Mouse (Mus musculus): ENCODE results near the gene Nfatc3. TPM values are rescaled to one million over a fixed set of nuclear protein-coding genes. Genes with fewer than 3 reads are reported as not detected.

Gene Nfatc3
- polyA plus RNA-seq, 1 experiment from 2014 or later = 9.1 TPM

DNA sequence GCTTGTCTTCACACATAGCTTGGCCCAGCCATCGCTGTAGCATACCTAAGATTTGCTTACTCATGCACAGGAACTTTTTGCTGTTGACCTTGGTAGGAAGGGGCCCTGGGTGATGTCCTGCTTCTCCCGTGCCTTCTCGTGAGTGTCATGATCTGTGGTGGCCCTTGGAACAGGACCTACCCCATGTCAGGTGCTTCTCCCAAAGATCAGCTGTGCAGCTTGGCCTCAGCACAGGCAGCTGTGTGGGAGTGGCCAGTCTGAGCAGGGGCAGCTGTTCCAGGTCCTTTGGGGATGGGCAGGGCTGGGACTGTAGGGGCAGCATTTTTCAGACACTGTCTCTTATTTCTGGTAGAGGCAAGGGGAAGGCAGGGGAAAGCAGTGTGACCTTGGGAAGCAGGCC lies 14.5 kb upstream of the Nfatc3 start:
- WGBS = 86% methylated on average over 3 of the region's 3 CpGs
- H3K27ac ChIP-seq = no peak overlapping the region
- ATAC-seq (ENCODE audit: low FRiP score, low read depth) = peak; percentile 72; the same call in 1 of the 2 replicates

DNA sequence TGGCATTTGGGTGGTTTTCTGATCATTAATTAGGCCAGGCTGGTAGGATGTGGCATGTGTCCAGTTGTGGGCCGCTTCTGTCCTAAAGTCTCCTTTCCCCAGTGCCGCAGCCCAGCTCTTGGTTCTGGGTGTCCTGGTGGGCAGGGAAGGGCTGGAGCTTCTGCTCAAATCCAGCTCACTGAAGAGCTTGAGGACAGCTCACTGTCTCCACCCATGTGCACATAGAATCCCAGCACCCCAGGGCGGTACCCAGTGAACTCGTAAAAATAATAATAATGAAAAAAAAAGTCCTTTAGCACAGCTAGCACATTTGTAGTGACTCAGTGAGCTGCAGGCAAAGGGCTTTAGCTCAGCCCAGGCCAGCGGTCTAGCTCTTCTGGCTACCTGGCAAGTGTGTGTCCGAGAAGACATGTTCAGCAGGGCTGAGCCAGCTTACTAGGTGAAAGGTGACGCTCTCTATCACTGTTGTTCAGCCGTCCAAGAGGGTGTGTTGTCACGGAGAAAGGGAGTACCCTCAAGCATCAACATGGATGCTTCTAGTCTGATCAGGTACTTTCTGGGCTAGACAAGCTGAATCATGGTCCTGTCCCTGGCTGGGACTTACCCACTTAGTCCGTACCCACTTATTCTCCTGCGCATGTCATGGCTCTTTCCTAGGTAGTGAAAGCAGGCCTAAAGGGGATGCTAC lies 11.6 kb upstream of the Nfatc3 start:
- no peaks in the 10 kb centered on the region for H3K27me3 ChIP-seq
- peaks cover 48% of the 10 kb centered on the region for H3K36me3 ChIP-seq
- no peak overlapping the region for H3K27ac ChIP-seq
- H3K9me3 ChIP-seq = no peaks in the 10 kb centered on the region
- no peak overlapping the region for H3K4me2 ChIP-seq (replicated peaks)
- no peaks in the 10 kb centered on the region for H3K4me1 ChIP-seq
- 91% methylated on average over 11 of the region's 11 CpGs for WGBS
- no peak overlapping the region for H3K9ac ChIP-seq
- ATAC-seq (ENCODE audit: low FRiP score, low read depth) = no peak
- H3K4me3 ChIP-seq = no peak overlapping the region

More for the DNA sequence above, 14.5 kb upstream of the Nfatc3 start:
- no peaks in the 10 kb centered on the region for H3K4me1 ChIP-seq
- H3K4me3 ChIP-seq = no peak overlapping the region
- no peak overlapping the region for H3K4me2 ChIP-seq (replicated peaks)
- H3K9ac ChIP-seq = no peak overlapping the region
- H3K36me3 ChIP-seq = peaks cover 35% of the 10 kb centered on the region
- no peaks in the 10 kb centered on the region for H3K9me3 ChIP-seq
- H3K27me3 ChIP-seq = no peaks in the 10 kb centered on the region

- ATAC-seq (ENCODE audit: low FRiP score, low read depth) = no peak
- H3K4me2 ChIP-seq (replicated peaks) = no peak overlapping the region
- WGBS = 82% methylated on average over 5 of the region's 5 CpGs
Measured at GRCm38 (mm10) chr8:106047854-106048630, 10.6 kb upstream of the Nfatc3 start.

DNA sequence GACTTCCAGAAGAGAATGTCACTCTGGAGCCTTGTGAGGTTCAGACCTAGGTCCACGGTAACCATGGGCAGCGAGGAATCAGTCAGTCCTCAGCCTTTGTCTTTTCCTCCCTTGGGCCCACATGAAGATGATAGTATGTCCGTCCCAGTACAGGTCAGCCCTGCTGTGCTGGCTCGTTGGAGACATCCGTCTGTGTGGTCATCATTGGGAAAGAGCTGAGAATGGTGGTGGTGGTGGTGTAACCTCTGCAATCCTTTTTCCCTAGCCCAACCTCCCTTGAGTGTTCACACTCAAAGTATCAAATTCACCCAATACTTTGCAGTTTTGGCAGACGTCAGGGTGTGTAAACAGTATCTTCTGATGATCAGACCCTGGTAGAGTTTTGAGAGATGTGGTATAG lies 8.8 kb upstream of the Nfatc3 start:
- H3K4me1 ChIP-seq = no peaks in the 10 kb centered on the region
- no peak overlapping the region for H3K4me2 ChIP-seq (replicated peaks)
- whole genome bisulfite sequencing = 85% methylated on average over 6 of the region's 6 CpGs
- ATAC-seq (ENCODE audit: low FRiP score, low read depth) = no peak
- no peaks in the 10 kb centered on the region for H3K9me3 ChIP-seq
- no peaks in the 10 kb centered on the region for H3K27me3 ChIP-seq
- H3K9ac ChIP-seq = no peak overlapping the region
- H3K36me3 ChIP-seq = peaks cover 63% of the 10 kb centered on the region
- no peak overlapping the region for H3K4me3 ChIP-seq
- H3K27ac ChIP-seq = no peak overlapping the region

More at GRCm38 (mm10) chr8:106047854-106048630, 10.6 kb upstream of the Nfatc3 start:
- H3K27me3 ChIP-seq = no peaks in the 10 kb centered on the region
- no peak overlapping the region for H3K9ac ChIP-seq
- peaks cover 57% of the 10 kb centered on the region for H3K36me3 ChIP-seq
- H3K4me3 ChIP-seq = no peak overlapping the region
- H3K4me1 ChIP-seq = no peaks in the 10 kb centered on the region
- H3K9me3 ChIP-seq = no peaks in the 10 kb centered on the region
- no peak overlapping the region for H3K27ac ChIP-seq

DNA sequence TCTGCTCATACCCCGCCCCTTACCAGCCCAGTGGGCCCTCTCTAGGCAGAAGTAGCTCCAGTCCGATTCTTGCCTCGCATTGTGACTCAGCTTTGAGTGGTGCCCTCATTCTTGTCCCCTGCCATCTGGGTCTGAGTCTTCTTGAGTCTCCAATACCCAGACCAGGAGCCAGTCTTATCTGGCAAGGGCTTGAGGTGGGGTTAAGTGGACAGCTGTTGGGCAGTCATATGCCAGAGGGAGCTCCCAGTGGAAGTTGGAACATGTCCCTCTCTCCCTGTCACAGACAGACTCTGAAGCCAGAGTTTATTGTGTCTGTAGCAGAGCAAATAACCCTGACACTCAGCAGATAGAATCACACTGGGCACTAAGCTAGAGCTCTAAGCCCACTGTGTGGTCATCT lies 7.6 kb upstream of the Nfatc3 start:
- Histone ChIP-seq H3K4me2 (replicated peaks) (no peak overlapping the region), H3K27ac (no peak overlapping the region), H3K27me3 (no peaks in the 10 kb centered on the region), H3K9ac (no peak overlapping the region), H3K4me1 (no peaks in the 10 kb centered on the region), H3K36me3 (peaks cover 56% of the 10 kb centered on the region), H3K9me3 (no peaks in the 10 kb centered on the region), H3K4me3 (no peak overlapping the region)
- 89% methylated on average over 3 of the region's 3 CpGs for WGBS
- ATAC-seq (ENCODE audit: low FRiP score, low read depth) = no peak

DNA sequence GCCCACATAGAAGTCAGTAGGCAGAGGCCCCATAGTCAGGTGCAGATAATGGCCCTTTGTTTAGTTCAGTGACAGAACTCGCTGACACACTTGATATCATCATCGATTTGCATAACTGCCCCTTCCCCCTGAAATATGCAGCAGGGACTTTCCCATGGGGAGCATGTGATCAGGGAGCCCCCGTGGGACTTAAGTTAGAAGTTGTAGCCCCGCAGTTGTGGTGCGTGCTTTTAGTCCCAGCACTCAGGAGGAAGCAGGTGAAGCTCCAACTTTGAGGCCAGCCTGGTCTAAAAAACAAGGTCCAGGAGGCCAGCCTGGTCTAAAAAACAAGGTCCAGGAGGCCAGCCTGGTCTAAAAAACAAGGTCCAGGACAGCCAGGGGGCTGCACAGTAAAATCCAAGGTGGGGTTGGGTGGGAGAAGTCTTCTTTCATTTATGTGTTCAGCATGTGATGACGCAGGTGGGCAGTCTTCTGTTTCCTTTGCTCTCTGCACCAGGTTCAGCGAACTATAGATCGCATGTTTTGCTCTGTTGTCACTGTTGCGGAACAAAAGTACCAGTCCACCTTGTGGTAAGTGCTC lies 6.0 kb upstream of the Nfatc3 start:
- Histone ChIP-seq H3K4me3 (no peak overlapping the region), H3K9ac (no peak overlapping the region), H3K4me1 (no peaks in the 10 kb centered on the region), H3K36me3 (peaks cover 53% of the 10 kb centered on the region), H3K27me3 (no peaks in the 10 kb centered on the region), H3K9me3 (no peaks in the 10 kb centered on the region), H3K4me2 (replicated peaks) (no peak overlapping the region), H3K27ac (no peak overlapping the region)
- no peak for ATAC-seq (ENCODE audit: low FRiP score, low read depth)
- 91% methylated on average over 9 of the region's 9 CpGs for WGBS

DNA sequence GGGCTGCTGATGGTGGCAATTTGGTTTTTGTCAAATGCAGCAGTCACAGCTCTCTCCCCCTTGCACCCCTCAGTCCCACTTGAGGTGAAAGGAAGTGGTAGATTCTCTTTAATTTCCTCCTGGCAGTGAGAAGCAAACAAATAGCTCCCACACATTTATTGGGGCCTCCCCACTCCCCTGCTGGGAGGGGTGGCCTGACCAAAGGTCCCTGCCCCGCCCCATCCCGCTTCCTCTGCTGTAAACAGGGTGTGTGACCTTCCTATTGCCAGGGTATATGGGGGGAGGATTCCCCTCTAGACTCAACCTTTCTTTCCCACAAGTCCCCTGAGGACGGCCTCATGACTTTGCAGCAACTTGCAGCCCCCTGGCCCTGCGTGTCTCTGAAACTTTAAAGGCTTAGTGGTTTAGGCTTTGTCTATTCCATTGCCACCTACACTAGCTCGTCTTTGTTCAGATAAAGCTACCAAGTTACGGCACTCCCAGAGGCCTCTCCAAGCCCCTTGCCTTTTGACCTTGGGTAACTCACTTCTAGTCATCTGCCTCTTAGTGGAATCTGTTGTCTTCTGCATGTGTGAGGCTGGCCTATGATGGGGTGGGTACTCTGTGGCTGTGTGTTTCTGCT lies 4.3 kb upstream of the Nfatc3 start:
- Histone ChIP-seq H3K9me3 (no peaks in the 10 kb centered on the region), H3K4me3 (no peak overlapping the region), H3K4me1 (peaks cover 10% of the 10 kb centered on the region), H3K36me3 (peaks cover 44% of the 10 kb centered on the region), H3K4me2 (replicated peaks) (no peak overlapping the region), H3K27me3 (no peaks in the 10 kb centered on the region), H3K9ac (no peak overlapping the region), H3K27ac (no peak overlapping the region)
- no peak for ATAC-seq (ENCODE audit: low FRiP score, low read depth)
- 45% methylated on average over 6 of the region's 6 CpGs for WGBS

- WGBS = 60% methylated on average over 3 of the region's 3 CpGs
Measured at GRCm38 (mm10) chr8:106055038-106055437, 3.6 kb upstream of the Nfatc3 start.

DNA sequence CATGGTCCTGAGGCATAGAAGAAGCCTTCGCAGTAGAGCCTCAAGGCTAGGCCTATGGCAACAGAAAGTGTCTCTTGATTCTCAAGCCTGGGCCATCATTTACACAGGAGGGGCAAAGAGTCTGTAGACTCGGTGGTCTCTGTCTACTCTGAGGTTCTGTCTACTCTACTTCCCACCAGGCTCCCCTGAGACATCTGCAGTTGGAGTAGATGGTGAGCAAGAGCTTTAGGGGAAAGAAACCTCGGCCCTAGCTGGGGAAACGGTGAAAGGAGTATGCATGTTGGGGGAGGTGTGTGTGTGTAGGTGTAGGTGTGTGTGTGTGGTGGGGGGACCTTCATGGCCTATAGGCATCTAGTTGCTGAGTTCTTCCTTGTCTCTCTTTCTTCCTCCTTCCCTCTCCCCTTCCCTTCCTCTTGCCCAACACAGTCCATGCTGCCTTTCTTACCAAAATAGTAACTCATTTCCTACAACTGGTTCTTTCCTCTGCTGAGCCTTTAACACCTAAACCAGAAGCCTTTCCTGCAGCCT lies 2.1 kb upstream of the Nfatc3 start:
- no peak for ATAC-seq (ENCODE audit: low FRiP score, low read depth)
- no peak overlapping the region for H3K4me3 ChIP-seq
- no peaks in the 10 kb centered on the region for H3K9me3 ChIP-seq
- H3K4me2 ChIP-seq (replicated peaks) = no peak overlapping the region
- H3K9ac ChIP-seq = no peak overlapping the region
- WGBS = 86% methylated on average over 4 of the region's 4 CpGs
- H3K36me3 ChIP-seq = peaks cover 28% of the 10 kb centered on the region
- no peaks in the 10 kb centered on the region for H3K27me3 ChIP-seq
- H3K4me1 ChIP-seq = peaks cover 21% of the 10 kb centered on the region
- no peak overlapping the region for H3K27ac ChIP-seq

More at GRCm38 (mm10) chr8:106055038-106055437, 3.6 kb upstream of the Nfatc3 start:
- Histone ChIP-seq H3K9me3 (no peaks in the 10 kb centered on the region), H3K9ac (no peak overlapping the region), H3K36me3 (peaks cover 43% of the 10 kb centered on the region), H3K4me2 (replicated peaks) (no peak overlapping the region), H3K27me3 (no peaks in the 10 kb centered on the region), H3K4me1 (peaks cover 10% of the 10 kb centered on the region), H3K4me3 (no peak overlapping the region), H3K27ac (no peak overlapping the region)
- ATAC-seq (ENCODE audit: low FRiP score, low read depth) = no peak

GRCm38 (mm10) chr8:106059613-106060371 lies 1.2 kb downstream of the Nfatc3 start:
- under 1% methylated on average over 80 of the region's 83 CpGs for WGBS

DNA sequence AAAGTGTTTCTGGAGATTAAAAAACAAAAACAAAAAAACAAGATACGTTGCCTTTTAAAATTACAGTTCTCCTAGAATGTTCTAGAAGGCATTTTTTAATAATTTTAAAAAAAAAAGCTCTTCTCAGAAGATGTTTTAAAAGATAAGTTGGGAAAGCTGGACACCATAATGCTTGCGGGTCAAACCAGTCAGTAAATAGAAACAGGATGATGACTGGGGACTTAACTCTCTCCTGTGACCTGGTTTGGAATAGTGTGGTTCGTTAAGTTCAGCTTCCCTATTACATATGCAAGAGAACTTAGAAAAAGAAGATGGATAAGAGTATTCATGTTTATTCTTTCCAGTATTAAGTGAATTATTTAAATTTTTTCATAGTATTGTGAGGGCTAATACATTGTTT lies 1.9 kb downstream of the Nfatc3 start:
- H3K4me1 ChIP-seq = peaks cover 24% of the 10 kb centered on the region
- peak overlapping the region; percentile 67 for H3K4me2 ChIP-seq (replicated peaks)
- peak overlapping the region; percentile 92 for H3K9ac ChIP-seq
- no peak for ATAC-seq (ENCODE audit: low FRiP score, low read depth)
- peak overlapping the region; percentile 87 for H3K4me3 ChIP-seq
- 4% methylated on average over 3 of the region's 3 CpGs for WGBS
- no peaks in the 10 kb centered on the region for H3K36me3 ChIP-seq
- no peak overlapping the region for H3K27ac ChIP-seq
- H3K27me3 ChIP-seq = no peaks in the 10 kb centered on the region
- H3K9me3 ChIP-seq = no peaks in the 10 kb centered on the region

More at GRCm38 (mm10) chr8:106059613-106060371, 1.2 kb downstream of the Nfatc3 start:
- H3K9ac ChIP-seq = peak overlapping the region; percentile 92
- no peaks in the 10 kb centered on the region; the same call in 1 of the 2 replicates for H3K36me3 ChIP-seq
- no peaks in the 10 kb centered on the region for H3K27me3 ChIP-seq
- H3K4me2 ChIP-seq (replicated peaks) = peak overlapping the region; percentile 67
- peak overlapping the region; percentile 95 for H3K27ac ChIP-seq
- H3K4me1 ChIP-seq = peaks cover 24% of the 10 kb centered on the region
- peak; percentile 85 for ATAC-seq (ENCODE audit: low FRiP score, low read depth)
- no peaks in the 10 kb centered on the region for H3K9me3 ChIP-seq
- peak overlapping the region; percentile 87 for H3K4me3 ChIP-seq
